Mouse (Mus musculus): ENCODE measurements at regions not wholly inside any gene's neighbourhood (a gene's known extent, or its start where the extent isn't known, plus 50 kb on each side); places are given as distances from the start of the nearest gene placed in this dataset.
"Not testable (repeated sequence)": the region's sequence is repeated elsewhere in the genome, so short reads cannot be mapped to it uniquely, and the experiment has no call there.

GRCm38 (mm10) chr14:87215099-87215498 is 74.1 kb upstream of the Diaph3 start:
- DNase-seq, result peak; percentile 27
- intact Hi-C loops (cut with DNase I; ENCODE audit: low total_unique reads), result no loop called here

- intact Hi-C loops (cut with DNase I; ENCODE audit: low total_unique reads), result no loop called here
- no peak for DNase-seq
Observed at GRCm38 (mm10) chr14:87217042-87217441, 76.0 kb upstream of the Diaph3 start.

GRCm38 (mm10) chr14:87219975-87220374 is 78.9 kb upstream of the Diaph3 start:
- intact Hi-C loops (cut with DNase I; ENCODE audit: low total_unique reads), result no loop called here

GRCm38 (mm10) chr14:87224870-87225269 is 83.8 kb upstream of the Diaph3 start:
- intact Hi-C loops (cut with DNase I; ENCODE audit: low total_unique reads), result no loop called here
- no peak for DNase-seq

More at GRCm38 (mm10) chr14:87219975-87220374, 78.9 kb upstream of the Diaph3 start:
- no peak for DNase-seq

GRCm38 (mm10) chr14:87249258-87249657 is 108.2 kb upstream of the Diaph3 start:
- intact Hi-C loops (cut with DNase I; ENCODE audit: low total_unique reads), result no loop called here
- no peak for DNase-seq

GRCm38 (mm10) chr14:87255484-87256208 is 114.6 kb upstream of the Diaph3 start:
- intact Hi-C loops (cut with DNase I; ENCODE audit: low total_unique reads), result no loop called here
- DNase-seq, result no peak

GRCm38 (mm10) chr14:87261726-87262125 is 120.7 kb upstream of the Diaph3 start:
- no peak for DNase-seq
- intact Hi-C loops (cut with DNase I; ENCODE audit: low total_unique reads), result no loop called here

GRCm38 (mm10) chr14:87264826-87265225 is 123.8 kb upstream of the Diaph3 start:
- intact Hi-C loops (cut with DNase I; ENCODE audit: low total_unique reads), result no loop called here
- no peak for DNase-seq

GRCm38 (mm10) chr14:87266309-87266708 is 125.3 kb upstream of the Diaph3 start:
- no peak for DNase-seq
- intact Hi-C loops (cut with DNase I; ENCODE audit: low total_unique reads), result no loop called here

GRCm38 (mm10) chr14:87289266-87289665 is 127.2 kb upstream of the Tdrd3 start:
- intact Hi-C loops (cut with DNase I; ENCODE audit: low total_unique reads), result not testable (repeated sequence)

GRCm38 (mm10) chr14:87289708-87290243 is 126.7 kb upstream of the Tdrd3 start:
- intact Hi-C loops (cut with DNase I; ENCODE audit: low total_unique reads), result no loop called here
- no peak for DNase-seq

More at GRCm38 (mm10) chr14:87289266-87289665, 127.2 kb upstream of the Tdrd3 start:
- not testable (repeated sequence) for DNase-seq

- intact Hi-C loops (cut with DNase I; ENCODE audit: low total_unique reads), result no loop called here
- DNase-seq, result no peak
Observed at GRCm38 (mm10) chr14:87295206-87295605, 121.2 kb upstream of the Tdrd3 start.

GRCm38 (mm10) chr14:87297160-87297559 is 119.3 kb upstream of the Tdrd3 start:
- no peak for DNase-seq
- intact Hi-C loops (cut with DNase I; ENCODE audit: low total_unique reads), result no loop called here

- intact Hi-C loops (cut with DNase I; ENCODE audit: low total_unique reads), result no loop called here
Observed at GRCm38 (mm10) chr14:87300838-87301237, 115.6 kb upstream of the Tdrd3 start.

GRCm38 (mm10) chr14:87301564-87301963 is 114.9 kb upstream of the Tdrd3 start:
- intact Hi-C loops (cut with DNase I; ENCODE audit: low total_unique reads), result no loop called here
- DNase-seq, result no peak

More at GRCm38 (mm10) chr14:87300838-87301237, 115.6 kb upstream of the Tdrd3 start:
- DNase-seq, result no peak

- no peak for DNase-seq
- intact Hi-C loops (cut with DNase I; ENCODE audit: low total_unique reads), result no loop called here
Observed at GRCm38 (mm10) chr14:87305481-87305880, 111.0 kb upstream of the Tdrd3 start.

- no peak for DNase-seq
- intact Hi-C loops (cut with DNase I; ENCODE audit: low total_unique reads), result no loop called here
Observed at GRCm38 (mm10) chr14:87306011-87306410, 110.4 kb upstream of the Tdrd3 start.

- intact Hi-C loops (cut with DNase I; ENCODE audit: low total_unique reads), result no loop called here
- no peak for DNase-seq
Observed at GRCm38 (mm10) chr14:87308016-87308415, 108.4 kb upstream of the Tdrd3 start.

GRCm38 (mm10) chr14:87312318-87312717 is 104.1 kb upstream of the Tdrd3 start:
- no peak for DNase-seq

GRCm38 (mm10) chr14:87314999-87315732 is 101.3 kb upstream of the Tdrd3 start:
- no peak for DNase-seq
- intact Hi-C loops (cut with DNase I; ENCODE audit: low total_unique reads), result loop anchor here (10.0 kb wide), 1 partner anchor 140 kb away; no protein-coding TSS in a partner anchor

More at GRCm38 (mm10) chr14:87312318-87312717, 104.1 kb upstream of the Tdrd3 start:
- intact Hi-C loops (cut with DNase I; ENCODE audit: low total_unique reads), result loop anchor here (10.0 kb wide), 1 partner anchor 142 kb away; no protein-coding TSS in a partner anchor
